Mouse (Mus musculus) layer of hippocampus, adult 18-20 months (tissue): Measurements from ENCODE around the gene Rmnd1. TPM values are rescaled to one million over a fixed set of nuclear protein-coding genes. Genes with fewer than 3 reads are reported as not detected.
"Not testable (repeated sequence)": the region's sequence is repeated elsewhere in the genome, so short reads cannot be mapped to it uniquely, and the experiment has no call there.

Source experiments
- DNase-seq, 2 experiments: peaks; one replicate each; pipeline ENCODE4 v3.0.0; 2022; ENCODE audit warnings: low spot score in 2 of 2
- long read RNA-seq: library from polyadenylated mRNA; stranded (forward); transcript quantifications from one replicate; pipeline ENCODE4 v2.0.0, GENCODE M21; 2021
- total RNA-seq, 2 experiments: library from RNA; stranded (reverse); gene quantifications; 2 replicates each; pipeline ENCODE4 v1.2.3; 2021

Gene Rmnd1
- 10 to 100 TPM; 28.3 to 37.2 TPM for total RNA-seq
- long read RNA-seq, transcript Rmnd1-201 (13 exons, 3,139 nt): major isoform, 10 of 28 reads
- long read RNA-seq, partial matches to known transcripts: 3 of 28 reads
- long read RNA-seq, other reads (novel, unspliced or antisense): 15 of 28 reads

GRCm38 (mm10) chr10:4432123-4432931, at the start of gene Rmnd1, which contains the start of gene Armt1:
Rmnd1 (minus strand) TSS chr10:4432388.
Armt1 (plus strand) TSS chr10:4432467.
- peak; percentile 91 to 95 for DNase-seq

- no peak for DNase-seq
Observed at GRCm38 (mm10) chr10:4481695-4482094, 49.5 kb upstream of the Rmnd1 start.

- DNase-seq: no peak
Observed at GRCm38 (mm10) chr10:4480929-4481328, 48.7 kb upstream of the Rmnd1 start.

- no peak for DNase-seq
Observed at GRCm38 (mm10) chr10:4476604-4477003, 44.4 kb upstream of the Rmnd1 start.

- no peak for DNase-seq
Observed at GRCm38 (mm10) chr10:4475431-4475830, 43.2 kb upstream of the Rmnd1 start.

- no peak for DNase-seq
Observed at GRCm38 (mm10) chr10:4473591-4473993, 41.4 kb upstream of the Rmnd1 start.

GRCm38 (mm10) chr10:4469406-4469805, 37.2 kb upstream of the Rmnd1 start:
- no peak for DNase-seq

- DNase-seq: no peak
Observed at GRCm38 (mm10) chr10:4465799-4466198, 33.6 kb upstream of the Rmnd1 start.

GRCm38 (mm10) chr10:4460201-4460600, 28.0 kb upstream of the Rmnd1 start:
- no peak for DNase-seq

GRCm38 (mm10) chr10:4456409-4456808, 24.2 kb upstream of the Rmnd1 start:
- no peak for DNase-seq

GRCm38 (mm10) chr10:4435416-4435815, 3.2 kb upstream of the Rmnd1 start:
- no peak for DNase-seq

GRCm38 (mm10) chr10:4433871-4434270, 1.7 kb upstream of the Rmnd1 start:
- not testable (repeated sequence) for DNase-seq

GRCm38 (mm10) chr10:4432996-4433755, 988 bp upstream of the Rmnd1 start:
- DNase-seq: no peak

- no peak for DNase-seq
Observed at GRCm38 (mm10) chr10:4431746-4432122, 454 bp downstream of the Rmnd1 start.

GRCm38 (mm10) chr10:4430826-4431225, 1.4 kb downstream of the Rmnd1 start:
- DNase-seq: no peak

- no peak for DNase-seq
Observed at GRCm38 (mm10) chr10:4430399-4430798, 1.8 kb downstream of the Rmnd1 start.

- DNase-seq: no peak
Observed at GRCm38 (mm10) chr10:4425245-4425644, 6.9 kb downstream of the Rmnd1 start.

- no peak for DNase-seq
Observed at GRCm38 (mm10) chr10:4407191-4407590, 25.0 kb downstream of the Rmnd1 start.

- no peak for DNase-seq
Observed at GRCm38 (mm10) chr10:4405511-4405910, 26.7 kb downstream of the Rmnd1 start.

GRCm38 (mm10) chr10:4404895-4405491, 27.2 kb downstream of the Rmnd1 start:
- DNase-seq: peak in 1 of 2 experiments; percentile 81

- DNase-seq: no peak
Observed at GRCm38 (mm10) chr10:4398058-4398457, 34.1 kb downstream of the Rmnd1 start.

- DNase-seq: no peak
Observed at GRCm38 (mm10) chr10:4395321-4395720, 36.9 kb downstream of the Rmnd1 start.
